Mouse (Mus musculus): ENCODE measurements around the gene Hist1h1t.
A peak's percentile ranks its signal among the peaks of the same experiment; 100 is the strongest.
"Not testable (repeated sequence)": the region's sequence is repeated elsewhere in the genome, so short reads cannot be mapped to it uniquely, and the experiment has no call there.

Hist1h1t gene

GRCm38 (mm10) chr13:23695514-23695913 is at the start of gene Hist1h1t:
TSS of gene Hist1h1t (plus strand) at chr13:23695814.
- no peak for DNase-seq (ENCODE audit: low spot score in 2 of 2)

GRCm38 (mm10) chr13:23659636-23660366 is 35.8 kb upstream of the Hist1h1t start:
- no peak for DNase-seq (ENCODE audit: low spot score in 2 of 2)

- no peak for DNase-seq (ENCODE audit: low spot score in 2 of 2)
These were observed 33.1 kb upstream of the Hist1h1t start for GRCm38 (mm10) chr13:23662536-23662935.

GRCm38 (mm10) chr13:23681990-23682582 is 13.5 kb upstream of the Hist1h1t start:
- DNase-seq (ENCODE audit: low spot score in 2 of 2), result no peak

GRCm38 (mm10) chr13:23682623-23682946 is 13.0 kb upstream of the Hist1h1t start:
- DNase-seq (ENCODE audit: low spot score in 2 of 2), result no peak

- not testable (repeated sequence) for DNase-seq (ENCODE audit: low spot score in 2 of 2)
These were observed 12.5 kb upstream of the Hist1h1t start for GRCm38 (mm10) chr13:23682947-23683754.

GRCm38 (mm10) chr13:23683755-23684281 is 11.8 kb upstream of the Hist1h1t start, which contains the start of the genes Hist1h2ac and Hist1h2bc:
TSS of gene Hist1h2ac (minus strand) at chr13:23683948.
TSS of gene Hist1h2bc (plus strand) at chr13:23684199.
- DNase-seq (ENCODE audit: low spot score in 2 of 2), result peak; percentile 87 to 92

GRCm38 (mm10) chr13:23684295-23684945 is 11.2 kb upstream of the Hist1h1t start:
- peak; percentile 26 to 63 for DNase-seq (ENCODE audit: low spot score in 2 of 2)

GRCm38 (mm10) chr13:23685121-23685861 is 10.3 kb upstream of the Hist1h1t start:
- peak; percentile 13 to 24 for DNase-seq (ENCODE audit: low spot score in 2 of 2)

GRCm38 (mm10) chr13:23685966-23686365 is 9.6 kb upstream of the Hist1h1t start:
- peak in 1 of 2 experiments; percentile 22 for DNase-seq (ENCODE audit: low spot score in 2 of 2)

- DNase-seq (ENCODE audit: low spot score in 2 of 2), result no peak
These were observed 8.4 kb upstream of the Hist1h1t start for GRCm38 (mm10) chr13:23687181-23687580.

- DNase-seq (ENCODE audit: low spot score in 2 of 2), result no peak
These were observed 7.7 kb upstream of the Hist1h1t start for GRCm38 (mm10) chr13:23687907-23688306.

GRCm38 (mm10) chr13:23688956-23689355 is 6.7 kb upstream of the Hist1h1t start:
- DNase-seq (ENCODE audit: low spot score in 2 of 2), result no peak

GRCm38 (mm10) chr13:23689459-23689858 is 6.2 kb upstream of the Hist1h1t start:
- DNase-seq (ENCODE audit: low spot score in 2 of 2), result no peak

GRCm38 (mm10) chr13:23693856-23694440 is 1.7 kb upstream of the Hist1h1t start:
- no peak for DNase-seq (ENCODE audit: low spot score in 2 of 2)

- DNase-seq (ENCODE audit: low spot score in 2 of 2), result no peak
These were observed 658 bp upstream of the Hist1h1t start for GRCm38 (mm10) chr13:23694956-23695355.

GRCm38 (mm10) chr13:23696061-23696474 is 454 bp downstream of the Hist1h1t start:
- no peak for DNase-seq (ENCODE audit: low spot score in 2 of 2)

- DNase-seq (ENCODE audit: low spot score in 2 of 2), result peak; percentile 34 to 46
These were observed 2.1 kb downstream of the Hist1h1t start for GRCm38 (mm10) chr13:23697491-23698299.

GRCm38 (mm10) chr13:23698300-23698693 is 2.7 kb downstream of the Hist1h1t start, which contains the start of gene Hist1h4c:
TSS of gene Hist1h4c (minus strand) at chr13:23698454.
- DNase-seq (ENCODE audit: low spot score in 2 of 2), result peak; percentile 100

- DNase-seq (ENCODE audit: low spot score in 2 of 2), result no peak
These were observed 3.4 kb downstream of the Hist1h1t start for GRCm38 (mm10) chr13:23698996-23699395.
